Mouse (Mus musculus) limb, embryonic 11.5 days (tissue): Measurements from ENCODE around the gene Ubr7. TPM values are rescaled to one million over a fixed set of nuclear protein-coding genes. Genes with fewer than 3 reads are reported as not detected.

Experiments used
- ATAC-seq: fragments of 200-750 bp; cut with Nextera tagmentation; 2 replicates; pipeline ENCODE4 v1.8.0; 2017; ENCODE audit warnings: low read depth; ENCODE audit not compliant: insufficient number of reproducible peaks, low FRiP score, low TSS enrichment
- DNase-seq: peaks from one replicate; pipeline ENCODE4 v3.0.0-alpha.2; 2015; ENCODE audit warnings: low spot score
- H3K27ac ChIP-seq: fragments of 300-500 bp; sonication (generic); replicated peaks from 2 replicates; pipeline ENCODE4 v1.5.1; 2014; ENCODE audit warnings: low read depth, mild to moderate bottlenecking, low read length
- H3K27me3 ChIP-seq: fragments of 300-500 bp; sonication (generic); 2 replicates; pipeline ENCODE4 v1.6.1; 2014; ENCODE audit warnings: mild to moderate bottlenecking, low read length, mixed read lengths; ENCODE audit not compliant: control insufficient read depth, insufficient read depth
- H3K36me3 ChIP-seq: fragments of 300-500 bp; sonication (generic); 2 replicates; pipeline ENCODE4 v1.6.1; 2014; ENCODE audit warnings: mild to moderate bottlenecking, low read length, moderate library complexity, mixed read lengths; ENCODE audit not compliant: control insufficient read depth, insufficient read depth
- H3K4me1 ChIP-seq: fragments of 300-500 bp; sonication (generic); 2 replicates; pipeline ENCODE4 v1.6.1; 2014; ENCODE audit warnings: low read length, mixed read lengths; ENCODE audit not compliant: control insufficient read depth, insufficient read depth
- H3K4me2 ChIP-seq: fragments of 300-500 bp; sonication (generic); 2 replicates; pipeline ENCODE4 v1.6.1; 2014; ENCODE audit warnings: low read depth, mild to moderate bottlenecking, moderate library complexity; ENCODE audit not compliant: severe bottlenecking
- H3K4me3 ChIP-seq: fragments of 300-500 bp; sonication (generic); 2 replicates; pipeline ENCODE4 v1.5.1; 2014; ENCODE audit warnings: low read depth, low read length
- H3K9ac ChIP-seq: fragments of 300-500 bp; sonication (generic); 2 replicates; pipeline ENCODE4 v1.6.1; 2014; ENCODE audit warnings: mild to moderate bottlenecking, low read length
- H3K9me3 ChIP-seq: fragments of 300-500 bp; sonication (generic); 2 replicates; pipeline ENCODE4 v1.6.1; 2016; ENCODE audit warnings: low read length; ENCODE audit not compliant: control insufficient read depth
- WGBS: fragments of 180-500 bp; shearing (Covaris S2); extraction: QIAGEN DNeasy Blood & Tissue Kit; methylation state at CpG from one replicate; pipeline ENCODE4 v1.1.7; 2014; 5-methylcytosine and 5-hydroxymethylcytosine counted together
- polyA plus RNA-seq: library from polyadenylated mRNA; unstranded; fragments of >200 nt; fragmentation: Nextera tagmentation; extraction: Ambion mirVana; gene quantifications from 2 replicates; pipeline ENCODE4 v1.2.1, GENCODE M21; 2014

Ubr7 gene
- polyA plus RNA-seq, 1 experiment from 2014 or later: 58.6 TPM

DNA sequence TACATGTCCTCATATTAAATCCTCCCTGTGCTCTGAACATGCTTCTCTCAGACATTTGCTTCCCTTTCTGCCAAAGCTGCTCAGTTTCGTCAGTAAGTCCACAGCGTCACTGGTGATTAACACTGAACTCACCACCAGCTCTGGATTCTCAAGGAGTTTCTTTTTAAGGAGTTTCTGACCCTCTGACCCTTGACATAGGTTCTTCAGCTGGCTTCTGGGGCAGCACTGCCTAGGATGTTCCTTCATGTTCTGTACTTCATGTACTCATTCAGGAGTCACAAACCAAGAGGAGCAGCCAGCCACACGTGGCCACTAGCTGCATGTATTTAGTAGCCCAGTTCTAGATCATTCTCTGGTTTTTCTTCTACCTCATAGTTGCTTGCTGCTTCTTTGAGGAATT is 9.5 kb upstream of the Ubr7 start:
- Histone ChIP-seq H3K4me1 (no peaks in the 10 kb centered on the region), H3K4me3 (no peak overlapping the region), H3K9me3 (no peaks in the 10 kb centered on the region), H3K27me3 (no peaks in the 10 kb centered on the region), H3K4me2 (no peak overlapping the region), H3K9ac (no peak overlapping the region), H3K36me3 (no peaks in the 10 kb centered on the region), H3K27ac (no peak overlapping the region)
- WGBS: 91% methylated on average over 3 of the region's 3 CpGs
- ATAC-seq (no peak), DNase-seq (no peak)

- H3K4me2 ChIP-seq: peak overlapping the region; percentile 70
- peaks cover 6% of the 10 kb centered on the region; the same call in 1 of the 2 replicates for H3K4me1 ChIP-seq
- no peak overlapping the region for H3K27ac ChIP-seq
- H3K36me3 ChIP-seq: no peaks in the 10 kb centered on the region
- DNase-seq: peak; percentile 40
- 84% methylated on average over 7 of the region's 7 CpGs for WGBS
- H3K9me3 ChIP-seq: no peaks in the 10 kb centered on the region
- no peaks in the 10 kb centered on the region for H3K27me3 ChIP-seq
- H3K9ac ChIP-seq: no peak overlapping the region
- peak overlapping the region; percentile 73 for H3K4me3 ChIP-seq
- ATAC-seq: no peak
Measured at GRCm38 (mm10) chr12:102756304-102756703, 1.5 kb upstream of the Ubr7 start.

- H3K4me2 ChIP-seq: peak overlapping the region; percentile 70
- H3K4me1 ChIP-seq: peaks cover 6% of the 10 kb centered on the region; the same call in 1 of the 2 replicates
- H3K9me3 ChIP-seq: no peaks in the 10 kb centered on the region
- 2% methylated on average over 46 of the region's 46 CpGs for WGBS
- no peaks in the 10 kb centered on the region for H3K36me3 ChIP-seq
- H3K4me3 ChIP-seq: peak overlapping the region; percentile 73
- no peaks in the 10 kb centered on the region for H3K27me3 ChIP-seq
- ATAC-seq (peak; percentile 85), DNase-seq (no peak)
- H3K9ac ChIP-seq: peak overlapping the region; percentile 82
- H3K27ac ChIP-seq: peak overlapping the region; percentile 63
Measured at GRCm38 (mm10) chr12:102757055-102757688, 595 bp upstream of the Ubr7 start.

DNA sequence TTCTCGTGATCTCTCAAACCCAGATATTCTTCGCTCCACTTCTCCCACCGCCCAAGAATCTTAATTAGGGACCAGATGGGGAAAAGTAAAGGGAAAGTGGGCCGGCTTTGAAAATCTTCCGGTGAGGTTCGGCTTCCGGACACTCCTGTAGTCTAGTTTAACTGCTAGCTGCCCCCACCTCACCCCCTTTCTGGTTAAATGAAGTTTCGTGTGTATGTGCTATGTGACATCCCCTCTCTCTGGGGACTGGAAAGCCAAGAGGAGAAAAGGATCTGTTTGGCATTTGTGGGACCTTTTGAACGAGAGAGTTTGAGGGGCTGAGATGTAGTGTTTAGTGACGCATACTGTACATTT is 613 bp downstream of the Ubr7 start, which contains the start of gene Gm20604:
Gene Gm20604 (minus strand): TSS at position 270 of the 354 bp plus-strand sequence.
- H3K36me3 ChIP-seq: no peaks in the 10 kb centered on the region
- DNase-seq (no peak), ATAC-seq (no peak)

DNA sequence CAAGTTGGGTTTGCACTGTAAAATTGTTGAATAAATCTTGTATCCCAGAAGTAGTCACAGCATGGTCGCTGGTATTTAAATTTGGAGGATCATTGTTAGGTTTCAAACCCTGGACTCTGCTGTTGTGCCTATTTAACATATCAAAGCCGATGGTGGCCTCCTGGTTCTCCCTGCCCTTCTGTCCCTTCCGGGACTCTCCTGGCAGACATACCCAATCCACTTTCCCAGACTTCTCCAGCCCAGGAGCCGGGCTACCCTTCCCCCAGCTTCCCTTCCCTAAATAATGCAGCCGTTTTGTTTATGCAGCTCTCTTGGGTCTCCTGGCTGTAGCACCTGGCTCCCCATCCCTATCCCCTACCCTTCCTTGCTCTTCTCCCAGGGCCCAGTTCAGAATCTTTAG is 1.2 kb downstream of the Ubr7 start:
- H3K9me3 ChIP-seq: no peaks in the 10 kb centered on the region
- H3K4me1 ChIP-seq: peaks cover 6% of the 10 kb centered on the region; the same call in 1 of the 2 replicates
- DNase-seq: no peak
- peak overlapping the region; percentile 73 for H3K9ac ChIP-seq
- peak overlapping the region; percentile 73 for H3K4me3 ChIP-seq
- no peaks in the 10 kb centered on the region for H3K27me3 ChIP-seq
- 2% methylated on average over 5 of the region's 5 CpGs for WGBS
- no peak for ATAC-seq
- H3K36me3 ChIP-seq: peaks cover 2% of the 10 kb centered on the region; the same call in 1 of the 2 replicates
- H3K4me2 ChIP-seq: peak overlapping the region; percentile 71
- no peak overlapping the region for H3K27ac ChIP-seq

More for the DNA sequence above, 613 bp downstream of the Ubr7 start, which contains the start of gene Gm20604:
- Histone ChIP-seq H3K4me2 (peak within 1 kb of the TSS; percentile 71), H3K9ac (peak within 1 kb of the TSS; percentile 82), H3K27me3 (no peaks in the 10 kb centered on the region), H3K4me3 (peak within 1 kb of the TSS; percentile 73), H3K4me1 (peaks cover 6% of the 10 kb centered on the region; the same call in 1 of the 2 replicates), H3K9me3 (no peaks in the 10 kb centered on the region), H3K27ac (peak within 1 kb of the TSS; percentile 63)
- 1% methylated on average over 10 of the region's 10 CpGs for WGBS

DNA sequence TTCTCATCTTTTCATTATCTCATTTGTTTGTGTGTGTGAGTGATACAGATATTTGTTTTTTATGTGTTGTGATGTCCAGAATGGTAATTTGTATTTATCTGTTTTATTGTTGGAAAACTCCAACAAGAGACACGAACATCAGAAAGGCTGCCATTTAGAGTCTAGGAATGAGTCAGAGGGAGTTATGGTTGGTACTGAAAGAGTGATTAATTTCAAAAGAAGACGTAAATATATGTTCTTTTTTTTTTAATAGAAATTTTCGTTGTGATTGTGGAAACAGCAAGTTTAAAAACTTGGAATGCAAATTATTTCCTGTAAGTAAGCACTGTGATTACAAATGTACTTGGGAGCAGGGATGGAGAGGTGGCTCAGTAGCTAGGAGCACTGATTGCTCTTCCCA is 3.9 kb downstream of the Ubr7 start:
- H3K36me3 ChIP-seq: peaks cover 2% of the 10 kb centered on the region; the same call in 1 of the 2 replicates
- no peak overlapping the region for H3K27ac ChIP-seq
- no peak overlapping the region for H3K4me2 ChIP-seq
- H3K4me3 ChIP-seq: no peak overlapping the region
- no peaks in the 10 kb centered on the region for H3K9me3 ChIP-seq
- ATAC-seq (no peak), DNase-seq (no peak)
- 89% methylated on average over 3 of the region's 3 CpGs for WGBS
- H3K4me1 ChIP-seq: peaks cover 6% of the 10 kb centered on the region; the same call in 1 of the 2 replicates
- no peak overlapping the region for H3K9ac ChIP-seq
- no peaks in the 10 kb centered on the region for H3K27me3 ChIP-seq

GRCm38 (mm10) chr12:102763696-102764095 is 5.9 kb downstream of the Ubr7 start:
- H3K36me3 ChIP-seq: peaks cover 2% of the 10 kb centered on the region; the same call in 1 of the 2 replicates

GRCm38 (mm10) chr12:102769000-102769399 is 11.2 kb downstream of the Ubr7 start:
- ATAC-seq: no peak
- Histone ChIP-seq H3K4me2 (no peak overlapping the region), H3K36me3 (peaks cover 19% of the 10 kb centered on the region), H3K4me3 (no peak overlapping the region), H3K9ac (no peak overlapping the region), H3K9me3 (no peaks in the 10 kb centered on the region), H3K27ac (no peak overlapping the region), H3K4me1 (no peaks in the 10 kb centered on the region), H3K27me3 (no peaks in the 10 kb centered on the region)
- 94% methylated on average over 4 of the region's 4 CpGs for WGBS
- no peak for DNase-seq

More at GRCm38 (mm10) chr12:102763696-102764095, 5.9 kb downstream of the Ubr7 start:
- peaks cover 6% of the 10 kb centered on the region; the same call in 1 of the 2 replicates for H3K4me1 ChIP-seq
- no peak overlapping the region for H3K27ac ChIP-seq
- H3K4me2 ChIP-seq: no peak overlapping the region
- no peak for DNase-seq
- H3K9ac ChIP-seq: no peak overlapping the region
- ATAC-seq: no peak
- no peaks in the 10 kb centered on the region for H3K27me3 ChIP-seq
- H3K9me3 ChIP-seq: no peaks in the 10 kb centered on the region
- no peak overlapping the region for H3K4me3 ChIP-seq
